Mouse (Mus musculus) heart, adult 10 weeks (tissue): ENCODE data around the gene Zfp84. TPM values are rescaled to one million over a fixed set of nuclear protein-coding genes. Genes with fewer than 3 reads are reported as not detected.

Experiments
- polyA plus RNA-seq: library from polyadenylated mRNA; stranded (reverse); fragments of 350-450 nt; fragmentation: Illumina TruSeq; extraction: RNeasy Lipid Tissue Mini Kit (QIAGEN cat#74804); gene quantifications from one replicate; pipeline ENCODE4 v1.2.3, GENCODE M21; 2014; ENCODE audit warnings: low read depth, low replicate concordance

Gene Zfp84
- polyA plus RNA-seq = 5.6 TPM

DNA sequence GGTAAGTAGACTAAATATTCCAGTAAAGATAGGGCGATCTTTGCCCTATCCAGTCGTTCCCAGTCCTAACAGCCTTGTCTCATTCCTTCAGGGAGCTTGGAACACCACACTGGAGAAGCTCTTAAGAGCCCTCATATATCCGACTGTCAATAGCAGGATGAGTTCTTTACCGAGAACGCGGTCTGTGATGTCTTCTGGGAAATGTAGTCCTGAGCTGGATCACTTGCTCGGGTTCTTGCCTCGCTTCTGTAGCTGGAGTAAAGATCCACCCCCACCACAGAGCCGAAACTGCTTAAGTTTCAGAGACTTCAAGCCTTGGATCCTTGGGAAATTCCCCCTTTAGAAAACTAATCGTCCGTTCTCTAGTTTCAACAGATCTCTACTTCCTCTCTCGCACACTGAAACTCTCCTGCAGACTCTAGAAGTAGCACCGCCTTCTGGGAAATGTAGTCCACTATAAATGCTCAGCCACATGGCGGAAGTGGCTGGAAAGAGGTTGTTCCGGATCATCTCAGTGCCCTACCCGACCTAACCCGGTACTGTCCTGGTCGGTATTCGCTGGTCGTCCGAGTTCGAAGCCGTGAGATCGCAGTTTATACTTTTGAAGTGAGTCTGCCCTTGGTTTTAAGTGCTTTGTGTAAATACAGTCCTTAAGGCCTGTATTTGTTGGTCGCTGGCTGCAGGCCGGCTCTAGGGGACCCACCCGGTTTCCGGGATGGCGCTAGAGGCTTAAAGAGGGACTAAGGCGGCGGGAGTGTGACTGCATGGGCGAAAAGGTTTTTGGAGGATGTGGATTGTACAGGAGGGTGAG, at the start of gene Zfp84:
Gene Zfp84 (plus strand): TSS at position 463 of the 811 bp plus-strand sequence.

DNA sequence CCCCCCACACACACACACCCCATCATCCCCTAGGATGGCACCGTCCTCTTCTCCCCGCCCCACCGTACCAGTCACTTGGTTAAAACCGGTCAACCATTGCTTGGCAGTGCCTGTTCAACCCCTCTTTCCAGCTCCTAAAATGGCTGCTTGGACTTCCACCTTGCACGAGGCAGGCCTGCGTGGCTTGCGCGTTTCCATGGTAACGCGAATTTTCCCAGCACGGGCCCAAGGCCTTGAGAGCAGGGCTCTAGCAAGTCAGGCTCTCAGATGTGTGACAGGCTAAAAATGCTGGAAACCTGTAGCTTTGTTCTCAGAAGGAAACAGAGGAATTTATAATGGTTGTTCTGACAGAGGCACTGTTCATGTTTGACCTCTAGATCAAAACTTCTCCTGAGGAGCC, 41.5 kb upstream of the Zfp84 start, which contains the start of gene Catsperg2:
Gene Catsperg2 (minus strand): TSS at position 173 of the 400 bp plus-strand sequence.

DNA sequence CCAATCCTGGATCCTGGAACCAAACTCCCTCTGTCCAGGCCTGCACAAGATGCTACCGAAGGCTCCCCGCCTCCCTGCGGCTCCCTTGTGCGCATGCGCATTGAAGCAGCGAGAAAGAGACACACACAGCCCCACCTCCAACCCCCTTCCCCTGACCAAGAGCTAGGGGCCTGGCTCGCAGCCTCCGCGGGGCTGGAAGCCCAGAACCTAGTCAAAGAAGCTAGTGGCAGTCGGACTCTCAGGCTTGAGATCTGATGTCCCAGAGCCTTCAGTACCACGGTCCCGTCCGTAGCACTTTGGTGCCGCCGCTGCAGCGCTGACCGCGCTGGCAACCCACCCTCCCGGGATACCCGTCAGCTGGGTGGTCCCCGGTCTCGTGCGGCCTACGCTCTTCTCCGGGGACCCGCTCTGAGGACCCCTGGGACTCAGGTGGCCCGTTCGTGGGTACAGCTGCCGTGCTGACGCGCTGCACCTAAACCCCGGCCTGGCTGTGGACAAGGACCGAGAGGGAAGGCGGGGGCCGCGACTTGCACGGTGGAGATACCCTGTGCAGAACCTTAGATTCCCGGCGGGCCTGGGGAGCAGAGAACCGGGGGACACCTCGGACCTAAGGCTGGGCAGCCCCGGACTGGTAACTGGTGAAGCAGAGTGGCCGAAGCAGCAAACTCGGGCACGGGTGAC, 15.7 kb downstream of the Zfp84 start, which contains the start of gene Zfp30:
Gene Zfp30 (plus strand): TSS at position 128 of the 681 bp plus-strand sequence.

DNA sequence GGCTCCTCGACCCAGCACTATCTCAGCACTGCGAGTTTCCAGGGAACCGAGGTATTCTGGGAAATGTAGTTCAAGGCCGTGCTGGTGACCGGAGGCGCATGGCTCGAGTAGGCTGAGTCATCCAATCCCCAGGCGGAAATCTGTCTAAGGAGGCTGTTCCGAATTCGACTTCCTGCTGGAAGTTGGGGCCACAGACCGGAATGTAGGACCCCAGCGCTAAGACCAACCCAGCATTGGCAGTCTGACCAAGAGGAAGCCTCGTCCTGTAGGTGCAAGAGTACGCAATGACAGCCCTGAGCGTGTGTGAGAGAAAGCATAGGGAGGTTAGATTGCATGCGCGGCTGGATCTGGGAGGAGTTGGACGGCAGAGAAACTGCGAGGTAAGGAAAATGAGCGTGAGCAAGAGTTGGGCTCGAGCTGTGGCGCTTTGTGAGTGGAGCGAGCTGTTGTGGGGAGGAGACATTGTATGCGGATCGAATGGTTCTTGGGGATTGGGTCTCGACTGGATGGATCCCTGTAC, 47.6 kb downstream of the Zfp84 start, which contains the start of gene Zfp790:
Gene Zfp790 (plus strand): TSS at position 205 of the 520 bp plus-strand sequence.

Other genes starting within 250 kb of the Zfp84 start
- 5.6 TPM for gene Sipa1l3, start 249.9 kb upstream of the Zfp84 start, polyA plus RNA-seq
- gene Catsperg2, start 41.5 kb upstream of the Zfp84 start, polyA plus RNA-seq = not detected
- 5.3 TPM for gene Zfp30, start 15.4 kb downstream of the Zfp84 start, polyA plus RNA-seq
- gene Zfp790, start 47.6 kb downstream of the Zfp84 start, polyA plus RNA-seq = 10.3 TPM
- gene Zfp940, start 85.1 kb downstream of the Zfp84 start, polyA plus RNA-seq = 0.47 TPM
- 5.3 TPM for gene Zfp420, start 91.4 kb downstream of the Zfp84 start, polyA plus RNA-seq
- gene Zfp27, start 138.0 kb downstream of the Zfp84 start, polyA plus RNA-seq = 9.3 TPM
- 11.9 TPM for gene Zfp383, start 139.7 kb downstream of the Zfp84 start, polyA plus RNA-seq
- gene Zfp74, start 185.5 kb downstream of the Zfp84 start, polyA plus RNA-seq = 5.1 TPM
- gene Zfp568, start 215.4 kb downstream of the Zfp84 start, polyA plus RNA-seq = 12.4 TPM